Mouse (Mus musculus): ENCODE data around the gene Fam160a1. TPM values are rescaled to one million over a fixed set of nuclear protein-coding genes. Genes with fewer than 3 reads are reported as not detected.

Gene Fam160a1
- polyA plus RNA-seq, 1 experiment from 2014 or later, result 7.7 TPM

DNA sequence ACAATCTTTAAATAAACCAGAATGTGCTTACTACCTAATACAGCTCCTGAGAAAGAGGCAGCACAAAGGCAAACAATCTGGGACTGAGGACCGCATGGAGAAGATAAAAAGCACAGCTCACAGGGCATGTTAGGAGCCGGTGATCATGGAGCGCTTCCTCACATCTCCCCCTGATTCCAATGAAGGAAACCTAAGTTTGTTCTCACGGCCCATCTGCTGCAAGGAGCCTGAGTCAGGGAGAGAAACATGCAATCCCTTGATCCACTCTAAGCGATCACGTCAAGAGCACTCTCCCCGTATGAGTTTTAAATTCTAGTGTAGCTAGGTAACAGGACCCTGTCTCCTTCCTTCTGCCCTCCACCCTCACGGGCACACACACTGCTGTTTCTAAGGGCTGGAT lies 140.0 kb downstream of the Fam160a1 start:
- ATAC-seq (replicated peaks; ENCODE audit: insufficient number of reproducible peaks, insufficient read depth, low FRiP score, low read depth), result no peak
- Histone ChIP-seq H3K36me3 (no peaks in the 10 kb centered on the region), H3K4me2 (no peak overlapping the region), H3K9me3 (replicated peaks) (no peaks in the 10 kb centered on the region), H3K27ac (no peak overlapping the region), H3K4me1 (replicated peaks) (peaks cover 16% of the 10 kb centered on the region), H3K4me3 (no peak overlapping the region), H3K27me3 (no peaks in the 10 kb centered on the region), H3K9ac (no peak overlapping the region)
- WGBS, result 70% methylated on average over 8 of the region's 8 CpGs

DNA sequence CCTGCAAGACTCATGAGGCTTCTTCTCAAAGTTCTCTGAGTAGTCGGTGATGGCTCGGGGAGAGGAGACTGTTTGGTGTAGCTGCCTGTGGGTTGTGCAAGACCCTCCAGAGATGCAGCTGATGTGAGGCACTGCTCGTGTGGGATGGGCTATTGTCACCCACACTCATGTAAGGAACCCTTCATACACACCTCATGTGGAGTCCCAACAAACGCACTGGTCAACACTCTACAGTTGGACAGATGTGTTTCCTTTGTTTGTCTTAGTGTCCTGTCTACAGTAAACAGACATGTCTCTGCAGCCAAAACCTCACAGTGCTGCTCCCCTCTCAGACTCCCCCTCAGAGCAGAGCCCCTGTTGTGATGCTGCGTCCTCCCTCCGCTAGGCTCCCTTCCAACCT lies 147.2 kb downstream of the Fam160a1 start:
- H3K4me1 ChIP-seq (replicated peaks), result peaks cover 13% of the 10 kb centered on the region
- WGBS, result 82% methylated on average over 6 of the region's 6 CpGs
- no peaks in the 10 kb centered on the region for H3K9me3 ChIP-seq (replicated peaks)

GRCm38 (mm10) chr3:85667683-85668082 lies 149.4 kb downstream of the Fam160a1 start:
- Histone ChIP-seq H3K4me3 (no peak overlapping the region), H3K9me3 (replicated peaks) (no peaks in the 10 kb centered on the region), H3K9ac (no peak overlapping the region), H3K27me3 (no peaks in the 10 kb centered on the region), H3K27ac (peak overlapping the region; percentile 55), H3K4me2 (no peak overlapping the region), H3K4me1 (replicated peaks) (peaks cover 15% of the 10 kb centered on the region), H3K36me3 (no peaks in the 10 kb centered on the region)
- 91% methylated on average over 6 of the region's 6 CpGs for WGBS
- no peak for ATAC-seq (replicated peaks; ENCODE audit: insufficient number of reproducible peaks, insufficient read depth, low FRiP score, low read depth)

More for the DNA sequence above, 147.2 kb downstream of the Fam160a1 start:
- Histone ChIP-seq H3K36me3 (no peaks in the 10 kb centered on the region), H3K4me3 (no peak overlapping the region), H3K27ac (no peak overlapping the region), H3K27me3 (no peaks in the 10 kb centered on the region), H3K4me2 (no peak overlapping the region), H3K9ac (no peak overlapping the region)
- no peak for ATAC-seq (replicated peaks; ENCODE audit: insufficient number of reproducible peaks, insufficient read depth, low FRiP score, low read depth)

- Histone ChIP-seq H3K9ac (no peak overlapping the region), H3K4me1 (replicated peaks) (peaks cover 19% of the 10 kb centered on the region), H3K27me3 (no peaks in the 10 kb centered on the region), H3K27ac (peak overlapping the region; percentile 55), H3K36me3 (no peaks in the 10 kb centered on the region), H3K4me2 (peak overlapping the region; percentile 38), H3K9me3 (replicated peaks) (no peaks in the 10 kb centered on the region), H3K4me3 (no peak overlapping the region)
- peak; percentile 54; the same call in 1 of the 2 replicates for ATAC-seq (replicated peaks; ENCODE audit: insufficient number of reproducible peaks, insufficient read depth, low FRiP score, low read depth)
- WGBS, result 38% methylated on average over 12 of the region's 12 CpGs
These were observed 150.4 kb downstream of the Fam160a1 start for GRCm38 (mm10) chr3:85666736-85667135.

GRCm38 (mm10) chr3:85666166-85666565 lies 150.9 kb downstream of the Fam160a1 start:
- Histone ChIP-seq H3K36me3 (no peaks in the 10 kb centered on the region), H3K27ac (peak overlapping the region; percentile 42; the same call in 1 of the 2 replicates), H3K27me3 (no peaks in the 10 kb centered on the region), H3K4me1 (replicated peaks) (peaks cover 15% of the 10 kb centered on the region), H3K4me3 (no peak overlapping the region), H3K9me3 (replicated peaks) (no peaks in the 10 kb centered on the region), H3K9ac (no peak overlapping the region), H3K4me2 (no peak overlapping the region)
- no peak for ATAC-seq (replicated peaks; ENCODE audit: insufficient number of reproducible peaks, insufficient read depth, low FRiP score, low read depth)
- 54% methylated on average over 3 of the region's 3 CpGs for WGBS

GRCm38 (mm10) chr3:85664591-85665171 lies 152.4 kb downstream of the Fam160a1 start:
- Histone ChIP-seq H3K4me3 (no peak overlapping the region), H3K27ac (no peak overlapping the region), H3K9ac (no peak overlapping the region), H3K4me2 (no peak overlapping the region), H3K27me3 (no peaks in the 10 kb centered on the region), H3K9me3 (replicated peaks) (no peaks in the 10 kb centered on the region), H3K36me3 (no peaks in the 10 kb centered on the region), H3K4me1 (replicated peaks) (peaks cover 19% of the 10 kb centered on the region)
- 83% methylated on average over 10 of the region's 10 CpGs for WGBS
- ATAC-seq (replicated peaks; ENCODE audit: insufficient number of reproducible peaks, insufficient read depth, low FRiP score, low read depth), result no peak

GRCm38 (mm10) chr3:85663826-85664225 lies 153.3 kb downstream of the Fam160a1 start:
- Histone ChIP-seq H3K4me2 (no peak overlapping the region), H3K9me3 (replicated peaks) (no peaks in the 10 kb centered on the region), H3K27ac (no peak overlapping the region), H3K27me3 (no peaks in the 10 kb centered on the region), H3K9ac (no peak overlapping the region), H3K4me3 (no peak overlapping the region), H3K4me1 (replicated peaks) (peaks cover 27% of the 10 kb centered on the region), H3K36me3 (no peaks in the 10 kb centered on the region)
- no peak for ATAC-seq (replicated peaks; ENCODE audit: insufficient number of reproducible peaks, insufficient read depth, low FRiP score, low read depth)
- WGBS, result 77% methylated on average over 5 of the region's 5 CpGs

DNA sequence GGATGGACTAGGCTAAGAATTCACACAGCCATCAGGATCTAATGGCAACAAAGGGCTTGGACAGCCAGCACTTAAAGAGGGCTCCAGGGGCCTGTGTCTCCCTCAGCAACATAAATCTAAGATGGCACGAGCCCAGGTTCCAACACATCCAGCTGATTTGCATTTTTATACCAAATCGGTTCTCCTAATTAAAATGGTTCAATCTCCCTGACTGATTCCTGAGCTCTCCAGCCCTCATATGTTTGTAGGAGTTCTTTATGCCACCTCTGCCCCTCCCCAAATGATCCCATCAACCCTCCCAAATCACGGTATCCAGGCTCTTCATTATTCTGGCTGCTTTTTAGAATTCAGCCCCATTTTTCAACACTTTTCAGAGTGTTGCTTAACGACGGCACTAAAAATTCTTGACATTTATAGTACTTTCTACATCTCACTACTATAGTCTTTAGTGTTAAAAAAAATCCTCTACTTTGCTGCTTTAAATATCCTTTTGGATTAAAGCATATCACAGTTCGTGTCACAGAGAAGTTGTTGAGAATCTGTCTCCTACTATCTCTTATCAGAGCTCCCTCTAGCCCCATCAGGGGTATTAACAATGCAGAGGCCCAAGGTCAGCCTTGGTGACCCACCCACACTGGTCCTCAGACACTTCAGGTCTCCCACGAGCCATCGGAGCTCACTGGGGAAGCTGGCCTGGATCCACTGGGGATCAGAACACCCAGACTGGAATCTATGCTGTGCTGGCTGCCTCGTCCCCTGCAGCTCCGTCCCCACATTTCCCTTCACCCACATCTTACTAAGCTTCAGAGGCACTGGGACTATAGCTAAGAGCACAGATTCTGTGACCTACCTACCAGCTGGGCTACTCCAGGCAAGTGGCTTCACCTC lies 154.9 kb downstream of the Fam160a1 start:
- ATAC-seq (replicated peaks; ENCODE audit: insufficient number of reproducible peaks, insufficient read depth, low FRiP score, low read depth), result no peak
- no peaks in the 10 kb centered on the region for H3K27me3 ChIP-seq
- no peaks in the 10 kb centered on the region for H3K9me3 ChIP-seq (replicated peaks)
- WGBS, result 55% methylated on average over 10 of the region's 10 CpGs
- H3K4me1 ChIP-seq (replicated peaks), result peaks cover 34% of the 10 kb centered on the region
- H3K36me3 ChIP-seq, result no peaks in the 10 kb centered on the region
- no peak overlapping the region for H3K4me2 ChIP-seq
- no peak overlapping the region for H3K4me3 ChIP-seq
- no peak overlapping the region for H3K9ac ChIP-seq
- no peak overlapping the region for H3K27ac ChIP-seq

DNA sequence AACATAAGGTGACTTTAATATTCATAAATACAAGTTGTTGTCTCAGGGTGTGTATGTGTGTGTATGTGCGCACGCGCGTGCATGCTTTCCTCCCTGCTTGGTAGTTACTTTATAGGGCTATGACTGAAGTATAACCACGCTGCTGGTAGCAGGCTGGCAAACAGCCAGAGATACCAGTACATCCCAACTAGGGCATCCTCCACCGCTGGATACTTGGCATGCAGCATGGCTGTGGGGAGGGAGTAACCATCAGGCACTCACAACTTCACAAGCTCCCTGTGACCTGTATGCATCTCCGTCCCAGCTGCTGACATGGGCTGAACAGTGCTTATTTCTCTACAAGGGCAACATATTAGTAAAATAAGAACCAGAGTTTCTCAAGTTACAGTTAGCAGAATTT lies 157.4 kb downstream of the Fam160a1 start:
- no peaks in the 10 kb centered on the region for H3K9me3 ChIP-seq (replicated peaks)
- H3K27me3 ChIP-seq, result no peaks in the 10 kb centered on the region
- H3K4me3 ChIP-seq, result no peak overlapping the region
- no peak for ATAC-seq (replicated peaks; ENCODE audit: insufficient number of reproducible peaks, insufficient read depth, low FRiP score, low read depth)
- no peak overlapping the region for H3K9ac ChIP-seq
- peaks cover 25% of the 10 kb centered on the region for H3K4me1 ChIP-seq (replicated peaks)
- H3K27ac ChIP-seq, result 0 out of 2 replicates have a peak overlapping the region, but pooled peaks have one; percentile 8
- H3K4me2 ChIP-seq, result no peak overlapping the region
- WGBS, result 69% methylated on average over 7 of the region's 7 CpGs
- no peaks in the 10 kb centered on the region for H3K36me3 ChIP-seq

DNA sequence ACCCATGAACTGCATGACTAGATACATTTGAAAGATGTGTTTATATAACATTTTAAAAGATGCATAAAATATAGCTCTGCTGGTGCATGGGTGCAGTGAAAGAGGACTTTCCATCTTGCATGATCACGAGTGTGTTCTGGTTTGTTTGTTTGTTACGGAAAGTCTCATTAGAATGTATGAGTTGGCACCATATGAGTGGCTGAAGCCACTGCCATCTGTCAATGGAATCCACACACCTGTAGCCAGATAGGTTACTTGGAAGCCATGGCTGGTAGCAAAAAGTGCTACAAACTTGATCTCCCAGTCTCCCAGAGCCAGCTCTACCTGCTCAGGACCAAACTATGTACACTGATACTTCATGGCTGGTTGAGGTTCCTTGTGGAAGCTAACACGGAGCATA lies 161.6 kb downstream of the Fam160a1 start:
- peaks cover 31% of the 10 kb centered on the region for H3K4me1 ChIP-seq (replicated peaks)
- H3K9me3 ChIP-seq (replicated peaks), result no peaks in the 10 kb centered on the region
- no peak overlapping the region for H3K9ac ChIP-seq
- no peaks in the 10 kb centered on the region for H3K36me3 ChIP-seq
- no peak overlapping the region for H3K4me3 ChIP-seq
- H3K27ac ChIP-seq, result no peak overlapping the region
- ATAC-seq (replicated peaks; ENCODE audit: insufficient number of reproducible peaks, insufficient read depth, low FRiP score, low read depth), result no peak
- 91% methylated on average over 3 of the region's 3 CpGs for WGBS
- no peak overlapping the region for H3K4me2 ChIP-seq
- no peaks in the 10 kb centered on the region for H3K27me3 ChIP-seq

DNA sequence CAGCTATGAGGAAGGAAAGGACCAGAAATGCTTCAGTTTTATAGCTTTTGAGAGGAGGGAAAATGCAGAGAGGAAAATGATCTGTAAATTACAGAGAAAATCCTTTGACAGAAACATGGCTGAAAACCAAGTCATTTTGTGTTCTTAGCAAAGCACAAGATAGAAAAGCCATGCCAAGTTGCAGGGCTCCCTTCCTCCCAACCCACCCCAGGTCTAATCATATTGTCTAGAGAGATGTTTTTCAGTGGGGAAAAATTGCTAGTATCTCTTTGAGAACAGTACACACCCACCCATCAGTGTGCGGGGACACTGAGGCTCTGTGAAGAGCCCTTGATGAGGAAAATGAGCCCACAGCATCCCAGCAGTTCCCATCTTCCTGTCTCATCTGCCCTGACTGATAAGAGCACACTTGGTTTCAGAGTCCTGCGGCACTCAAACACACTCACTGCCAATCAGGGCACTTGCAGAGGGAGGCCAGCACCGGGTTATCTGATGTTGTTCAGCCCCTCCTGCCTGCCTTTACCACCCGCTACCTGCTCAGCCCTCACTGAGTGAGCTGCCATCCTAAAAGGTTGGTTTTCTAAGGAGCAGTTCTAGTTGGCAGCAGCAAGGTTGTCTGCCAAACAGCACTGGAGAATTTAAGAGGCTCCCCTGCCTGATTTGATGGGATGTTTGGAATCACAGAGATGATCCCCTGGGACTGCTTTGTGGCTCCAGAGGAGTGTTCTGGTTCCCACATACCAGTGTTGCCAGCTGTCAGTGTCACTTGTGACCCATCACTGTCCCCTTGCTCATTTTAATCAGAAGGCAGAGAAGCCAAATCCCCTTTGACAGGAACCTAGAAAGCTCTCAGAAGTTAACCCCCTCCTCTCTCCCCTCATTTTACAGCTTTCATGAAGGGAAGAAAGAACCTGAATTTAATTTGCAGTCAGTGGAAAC lies 164.1 kb downstream of the Fam160a1 start:
- Histone ChIP-seq H3K4me2 (no peak overlapping the region), H3K9ac (no peak overlapping the region), H3K27me3 (no peaks in the 10 kb centered on the region), H3K4me1 (replicated peaks) (peaks cover 15% of the 10 kb centered on the region; the same call in 1 of the 2 replicates), H3K27ac (no peak overlapping the region), H3K4me3 (no peak overlapping the region), H3K36me3 (no peaks in the 10 kb centered on the region), H3K9me3 (replicated peaks) (no peaks in the 10 kb centered on the region)
- ATAC-seq (replicated peaks; ENCODE audit: insufficient number of reproducible peaks, insufficient read depth, low FRiP score, low read depth), result no peak
- 38% methylated on average over 4 of the region's 4 CpGs for WGBS

All from heart, embryonic 15.5 days (tissue).